Mouse (Mus musculus) midbrain, embryonic 15.5 days (tissue): ENCODE results near the gene Utrn. TPM values are rescaled to one million over a fixed set of nuclear protein-coding genes. Genes with fewer than 3 reads are reported as not detected.
A peak's percentile ranks its signal among the peaks of the same experiment; 100 is the strongest.

Experiments used
- ATAC-seq: fragments of 200-750 bp; cut with Nextera tagmentation; replicated peaks from 2 replicates; pipeline ENCODE4 v1.8.0; 2017; ENCODE audit warnings: moderate TSS enrichment
- H3K27ac ChIP-seq: fragments of 300-500 bp; sonication (generic); 2 replicates; pipeline ENCODE4 v1.5.1; 2015; ENCODE audit warnings: mild to moderate bottlenecking, inconsistent platforms
- H3K27me3 ChIP-seq: fragments of 300-500 bp; sonication (generic); replicated peaks from 2 replicates; pipeline ENCODE4 v1.6.1; 2015; ENCODE audit warnings: inconsistent platforms
- H3K36me3 ChIP-seq: fragments of 300-500 bp; sonication (generic); replicated peaks from 2 replicates; pipeline ENCODE4 v1.6.1; 2015; ENCODE audit warnings: inconsistent platforms
- H3K4me1 ChIP-seq: fragments of 300-500 bp; sonication (generic); 2 replicates; pipeline ENCODE4 v1.6.1; 2015; ENCODE audit warnings: inconsistent platforms
- H3K4me2 ChIP-seq: fragments of 300-500 bp; sonication (generic); 2 replicates; pipeline ENCODE4 v1.6.1; 2015; ENCODE audit warnings: inconsistent platforms, mild to moderate bottlenecking, moderate library complexity
- H3K4me3 ChIP-seq: fragments of 300-500 bp; sonication (generic); 2 replicates; pipeline ENCODE4 v1.5.1; 2015; ENCODE audit warnings: mild to moderate bottlenecking, inconsistent platforms
- H3K9ac ChIP-seq: fragments of 300-500 bp; sonication (generic); 2 replicates; pipeline ENCODE4 v1.6.1; 2015; ENCODE audit warnings: mild to moderate bottlenecking, inconsistent platforms
- H3K9me3 ChIP-seq: fragments of 300-500 bp; sonication (generic); 2 replicates; pipeline ENCODE4 v1.6.1; 2016; ENCODE audit warnings: inconsistent platforms
- WGBS: fragments of 180-500 bp; shearing (Covaris S2); methylation state at CpG from one replicate; pipeline ENCODE4 v1.1.7; 2015; ENCODE audit warnings: mixed read lengths; 5-methylcytosine and 5-hydroxymethylcytosine counted together
- polyA plus RNA-seq: library from polyadenylated mRNA; unstranded; fragments of >200 nt; fragmentation: Nextera tagmentation; extraction: Ambion mirVana; gene quantifications from 2 replicates; pipeline ENCODE4 v1.2.1, GENCODE M21; 2015

Utrn gene
- polyA plus RNA-seq, result 19.7 and 21.1 TPM in 2 replicates

GRCm38 (mm10) chr10:12869029-12869671 is at the start of gene Utrn:
Utrn (minus strand) TSS chr10:12869365.
- ATAC-seq, result peak; percentile 87
- peak within 1 kb of the TSS; percentile 57 for H3K9ac ChIP-seq
- peak within 1 kb of the TSS; percentile 97 for H3K4me2 ChIP-seq
- no peaks in the 10 kb centered on the region for H3K9me3 ChIP-seq
- under 1% methylated on average over 74 of the region's 77 CpGs for WGBS
- peaks cover 5% of the 10 kb centered on the region; the same call in 1 of the 2 replicates for H3K27me3 ChIP-seq
- peak within 1 kb of the TSS; percentile 60 for H3K27ac ChIP-seq
- peaks cover 17% of the 10 kb centered on the region for H3K4me1 ChIP-seq
- H3K4me3 ChIP-seq, result peak within 1 kb of the TSS; percentile 86
- no peaks in the 10 kb centered on the region for H3K36me3 ChIP-seq

- no peaks in the 10 kb centered on the region for H3K4me1 ChIP-seq
- H3K27ac ChIP-seq, result no peak overlapping the region
- H3K4me2 ChIP-seq, result no peak overlapping the region
- H3K9me3 ChIP-seq, result no peaks in the 10 kb centered on the region
- no peaks in the 10 kb centered on the region for H3K36me3 ChIP-seq
- no peak for ATAC-seq
- H3K9ac ChIP-seq, result no peak overlapping the region
- H3K4me3 ChIP-seq, result no peak overlapping the region
- 17% methylated on average over 1 of the region's 1 CpGs for WGBS
- no peaks in the 10 kb centered on the region for H3K27me3 ChIP-seq
These were observed 48.5 kb upstream of the Utrn start for GRCm38 (mm10) chr10:12917626-12918025.

- Histone ChIP-seq H3K27ac (no peak overlapping the region), H3K4me2 (no peak overlapping the region), H3K27me3 (no peaks in the 10 kb centered on the region), H3K4me1 (no peaks in the 10 kb centered on the region), H3K9me3 (no peaks in the 10 kb centered on the region), H3K36me3 (no peaks in the 10 kb centered on the region), H3K9ac (no peak overlapping the region), H3K4me3 (no peak overlapping the region)
- no peak for ATAC-seq
- WGBS, result 90% methylated on average over 6 of the region's 6 CpGs
These were observed 47.2 kb upstream of the Utrn start for GRCm38 (mm10) chr10:12916376-12916775.

- no peak overlapping the region for H3K27ac ChIP-seq
- no peak overlapping the region for H3K9ac ChIP-seq
- H3K36me3 ChIP-seq, result no peaks in the 10 kb centered on the region
- 84% methylated on average over 7 of the region's 7 CpGs for WGBS
- no peaks in the 10 kb centered on the region for H3K4me1 ChIP-seq
- no peaks in the 10 kb centered on the region for H3K27me3 ChIP-seq
- no peaks in the 10 kb centered on the region for H3K9me3 ChIP-seq
- H3K4me3 ChIP-seq, result no peak overlapping the region
- H3K4me2 ChIP-seq, result no peak overlapping the region
- ATAC-seq, result no peak
These were observed 46.7 kb upstream of the Utrn start for GRCm38 (mm10) chr10:12915826-12916225.

- no peaks in the 10 kb centered on the region for H3K4me1 ChIP-seq
- H3K27me3 ChIP-seq, result no peaks in the 10 kb centered on the region
- 96% methylated on average over 1 of the region's 1 CpGs for WGBS
- ATAC-seq, result no peak
- no peak overlapping the region for H3K27ac ChIP-seq
- H3K4me3 ChIP-seq, result no peak overlapping the region
- no peaks in the 10 kb centered on the region for H3K9me3 ChIP-seq
- no peak overlapping the region for H3K4me2 ChIP-seq
- H3K36me3 ChIP-seq, result no peaks in the 10 kb centered on the region
- H3K9ac ChIP-seq, result no peak overlapping the region
These were observed 45.0 kb upstream of the Utrn start for GRCm38 (mm10) chr10:12914203-12914602.

GRCm38 (mm10) chr10:12911981-12912530 is 42.9 kb upstream of the Utrn start:
- Histone ChIP-seq H3K27ac (no peak overlapping the region), H3K4me3 (no peak overlapping the region), H3K9me3 (no peaks in the 10 kb centered on the region), H3K4me2 (peak overlapping the region; percentile 12; the same call in 1 of the 2 replicates), H3K9ac (no peak overlapping the region), H3K36me3 (no peaks in the 10 kb centered on the region), H3K4me1 (no peaks in the 10 kb centered on the region), H3K27me3 (no peaks in the 10 kb centered on the region)
- 0 out of 2 replicates have a peak, but pooled peaks have one; percentile 37 for ATAC-seq
- 51% methylated on average over 11 of the region's 11 CpGs for WGBS

GRCm38 (mm10) chr10:12911451-12911850 is 42.3 kb upstream of the Utrn start:
- WGBS, result 89% methylated on average over 13 of the region's 13 CpGs
- no peaks in the 10 kb centered on the region for H3K27me3 ChIP-seq
- H3K4me3 ChIP-seq, result no peak overlapping the region
- H3K9me3 ChIP-seq, result no peaks in the 10 kb centered on the region
- H3K9ac ChIP-seq, result no peak overlapping the region
- H3K4me2 ChIP-seq, result no peak overlapping the region
- no peak overlapping the region for H3K27ac ChIP-seq
- no peaks in the 10 kb centered on the region for H3K36me3 ChIP-seq
- no peak for ATAC-seq
- H3K4me1 ChIP-seq, result no peaks in the 10 kb centered on the region

- no peak overlapping the region for H3K4me2 ChIP-seq
- no peaks in the 10 kb centered on the region for H3K36me3 ChIP-seq
- ATAC-seq, result no peak
- 93% methylated on average over 2 of the region's 2 CpGs for WGBS
- H3K27ac ChIP-seq, result no peak overlapping the region
- H3K9ac ChIP-seq, result no peak overlapping the region
- H3K4me1 ChIP-seq, result no peaks in the 10 kb centered on the region
- no peaks in the 10 kb centered on the region for H3K27me3 ChIP-seq
- H3K9me3 ChIP-seq, result no peaks in the 10 kb centered on the region
- H3K4me3 ChIP-seq, result no peak overlapping the region
These were observed 40.7 kb upstream of the Utrn start for GRCm38 (mm10) chr10:12909891-12910290.

- WGBS, result 22% methylated on average over 1 of the region's 1 CpGs
- Histone ChIP-seq H3K4me2 (no peak overlapping the region), H3K27ac (no peak overlapping the region), H3K4me3 (no peak overlapping the region), H3K36me3 (no peaks in the 10 kb centered on the region), H3K9ac (no peak overlapping the region), H3K4me1 (no peaks in the 10 kb centered on the region), H3K27me3 (no peaks in the 10 kb centered on the region), H3K9me3 (no peaks in the 10 kb centered on the region)
- ATAC-seq, result no peak
These were observed 40.0 kb upstream of the Utrn start for GRCm38 (mm10) chr10:12909179-12909578.

- no peak overlapping the region for H3K27ac ChIP-seq
- no peak overlapping the region for H3K9ac ChIP-seq
- no peaks in the 10 kb centered on the region for H3K27me3 ChIP-seq
- H3K4me3 ChIP-seq, result no peak overlapping the region
- WGBS, result 82% methylated on average over 5 of the region's 5 CpGs
- H3K9me3 ChIP-seq, result no peaks in the 10 kb centered on the region
- no peak for ATAC-seq
- no peak overlapping the region for H3K4me2 ChIP-seq
- no peaks in the 10 kb centered on the region for H3K36me3 ChIP-seq
- no peaks in the 10 kb centered on the region for H3K4me1 ChIP-seq
These were observed 35.0 kb upstream of the Utrn start for GRCm38 (mm10) chr10:12904140-12904528.

- 90% methylated on average over 5 of the region's 5 CpGs for WGBS
These were observed 34.4 kb upstream of the Utrn start for GRCm38 (mm10) chr10:12903440-12904139.

GRCm38 (mm10) chr10:12899901-12900300 is 30.7 kb upstream of the Utrn start:
- Histone ChIP-seq H3K9me3 (no peaks in the 10 kb centered on the region), H3K9ac (no peak overlapping the region), H3K27me3 (no peaks in the 10 kb centered on the region), H3K4me2 (no peak overlapping the region), H3K27ac (no peak overlapping the region), H3K4me3 (no peak overlapping the region), H3K36me3 (no peaks in the 10 kb centered on the region), H3K4me1 (no peaks in the 10 kb centered on the region)
- whole genome bisulfite sequencing, result 91% methylated on average over 5 of the region's 5 CpGs
- no peak for ATAC-seq

More at GRCm38 (mm10) chr10:12903440-12904139, 34.4 kb upstream of the Utrn start:
- Histone ChIP-seq H3K4me3 (no peak overlapping the region), H3K4me2 (no peak overlapping the region), H3K9me3 (no peaks in the 10 kb centered on the region), H3K36me3 (no peaks in the 10 kb centered on the region), H3K27me3 (no peaks in the 10 kb centered on the region), H3K27ac (no peak overlapping the region), H3K9ac (no peak overlapping the region), H3K4me1 (no peaks in the 10 kb centered on the region)
- ATAC-seq, result no peak
